Mouse (Mus musculus): ENCODE results near the gene Crtac1. TPM values are rescaled to one million over a fixed set of nuclear protein-coding genes. Genes with fewer than 3 reads are reported as not detected.
A peak's percentile ranks its signal among the peaks of the same experiment; 100 is the strongest.

Crtac1 gene
- polyA plus RNA-seq, 1 experiment from 2014 or later: 8.8 TPM

DNA sequence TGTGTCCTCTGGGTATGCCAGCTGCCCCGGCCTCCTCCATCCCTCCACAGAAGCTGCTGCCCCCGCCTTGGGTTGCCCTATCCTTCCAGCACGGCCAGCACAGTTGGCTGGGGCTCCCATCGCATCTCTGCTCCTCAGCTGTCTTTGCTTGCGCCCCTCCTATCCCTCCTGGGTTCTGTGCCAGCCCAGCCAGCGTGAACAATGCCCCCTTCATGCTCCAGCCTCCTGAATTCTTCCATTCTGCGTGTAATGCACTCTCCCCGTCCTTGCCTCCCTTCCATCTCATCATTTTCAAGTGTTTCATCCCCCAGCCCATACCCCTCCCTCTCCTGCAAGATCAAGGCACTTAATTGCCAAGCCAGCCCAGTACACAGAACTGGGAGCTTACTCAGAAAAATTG is 114.6 kb downstream of the Crtac1 start:
- no peaks in the 10 kb centered on the region for H3K36me3 ChIP-seq (replicated peaks)
- DNase-seq (ENCODE audit: low spot score): no peak
- no peaks in the 10 kb centered on the region for H3K9me3 ChIP-seq
- H3K27ac ChIP-seq (replicated peaks): no peak overlapping the region
- WGBS: 68% methylated on average over 8 of the region's 8 CpGs
- peaks cover 26% of the 10 kb centered on the region for H3K4me1 ChIP-seq
- no peak overlapping the region for H3K4me3 ChIP-seq
- peaks cover 21% of the 10 kb centered on the region for H3K27me3 ChIP-seq (replicated peaks; ENCODE audit: low read depth, poor library complexity, severe bottlenecking)

- no peaks in the 10 kb centered on the region for H3K9me3 ChIP-seq
- H3K4me3 ChIP-seq: no peak overlapping the region
- no peak overlapping the region for H3K27ac ChIP-seq (replicated peaks)
- H3K36me3 ChIP-seq (replicated peaks): no peaks in the 10 kb centered on the region
- DNase-seq (ENCODE audit: low spot score): no peak
- H3K4me1 ChIP-seq: peaks cover 30% of the 10 kb centered on the region
- WGBS: 87% methylated on average over 2 of the region's 2 CpGs
- peaks cover 21% of the 10 kb centered on the region for H3K27me3 ChIP-seq (replicated peaks; ENCODE audit: low read depth, poor library complexity, severe bottlenecking)
Observed at GRCm38 (mm10) chr19:42316525-42316924, 115.1 kb downstream of the Crtac1 start.

GRCm38 (mm10) chr19:42315914-42316313 is 115.7 kb downstream of the Crtac1 start:
- Histone ChIP-seq H3K4me1 (peaks cover 30% of the 10 kb centered on the region), H3K9me3 (no peaks in the 10 kb centered on the region), H3K27me3 (replicated peaks; ENCODE audit: low read depth, poor library complexity, severe bottlenecking) (peaks cover 28% of the 10 kb centered on the region), H3K36me3 (replicated peaks) (no peaks in the 10 kb centered on the region), H3K4me3 (no peak overlapping the region), H3K27ac (replicated peaks) (no peak overlapping the region)
- peak; percentile 84 for DNase-seq (ENCODE audit: low spot score)
- 0% methylated on average over 1 of the region's 1 CpGs for WGBS

DNA sequence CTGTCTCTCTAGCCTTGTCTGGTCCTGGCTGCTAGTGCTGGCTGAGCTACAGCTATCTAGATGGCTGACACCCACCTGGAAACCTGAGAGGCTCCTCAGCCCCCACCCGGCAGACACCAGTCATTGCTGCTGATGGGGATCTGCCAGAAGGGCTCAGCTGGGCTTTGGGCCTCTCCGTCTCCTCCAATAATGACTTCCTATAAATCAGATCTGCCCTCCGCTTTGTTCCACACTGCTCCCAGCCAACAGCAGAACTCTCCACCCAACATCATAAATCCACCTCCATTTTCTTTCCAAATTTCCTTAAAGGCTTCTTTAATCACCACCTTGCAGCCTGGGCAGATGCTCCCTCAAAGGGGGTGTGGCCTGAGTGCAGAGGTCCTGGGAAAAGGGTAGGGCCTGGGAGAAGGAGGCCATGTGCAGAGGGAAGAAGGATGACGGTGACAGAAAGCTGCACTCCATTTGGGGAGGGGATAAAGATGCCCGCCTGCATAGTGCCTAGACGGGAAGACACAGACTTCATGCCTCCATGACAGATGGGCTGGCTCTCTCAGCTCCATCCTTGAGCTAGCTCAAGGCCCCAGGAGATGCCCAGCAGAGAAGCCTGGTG is 116.4 kb downstream of the Crtac1 start:
- H3K4me3 ChIP-seq: no peak overlapping the region
- no peak overlapping the region for H3K27ac ChIP-seq (replicated peaks)
- WGBS: 78% methylated on average over 6 of the region's 6 CpGs
- peaks cover 30% of the 10 kb centered on the region for H3K4me1 ChIP-seq
- no peaks in the 10 kb centered on the region for H3K9me3 ChIP-seq
- no peak for DNase-seq (ENCODE audit: low spot score)
- H3K27me3 ChIP-seq (replicated peaks; ENCODE audit: low read depth, poor library complexity, severe bottlenecking): peaks cover 34% of the 10 kb centered on the region
- H3K36me3 ChIP-seq (replicated peaks): no peaks in the 10 kb centered on the region

DNA sequence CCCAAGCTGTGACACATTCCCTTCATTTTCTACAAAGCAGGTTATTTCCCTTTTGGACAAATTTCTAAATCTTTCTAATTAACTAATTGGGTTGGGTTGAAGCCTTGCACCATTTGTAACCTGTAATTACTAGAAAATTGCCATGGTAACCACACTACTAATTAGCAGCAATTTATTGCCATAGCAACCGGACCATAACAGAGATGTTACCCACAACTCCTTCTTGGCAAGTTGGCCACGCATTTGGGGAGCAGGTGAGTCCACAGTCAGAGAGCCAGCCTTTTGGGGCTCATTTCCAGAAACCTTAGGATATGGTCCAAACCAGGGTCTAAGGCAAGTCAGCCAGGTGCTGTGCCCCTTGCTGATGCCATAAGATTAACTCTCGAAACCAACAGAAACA is 119.4 kb downstream of the Crtac1 start:
- DNase-seq (ENCODE audit: low spot score): no peak
- 77% methylated on average over 3 of the region's 3 CpGs for WGBS
- Histone ChIP-seq H3K4me1 (peaks cover 34% of the 10 kb centered on the region), H3K27ac (replicated peaks) (no peak overlapping the region), H3K4me3 (no peak overlapping the region), H3K36me3 (replicated peaks) (no peaks in the 10 kb centered on the region), H3K9me3 (no peaks in the 10 kb centered on the region), H3K27me3 (replicated peaks; ENCODE audit: low read depth, poor library complexity, severe bottlenecking) (peaks cover 27% of the 10 kb centered on the region)

- no peak for DNase-seq (ENCODE audit: low spot score)
- WGBS: 46% methylated on average over 2 of the region's 2 CpGs
- Histone ChIP-seq H3K4me3 (no peak overlapping the region), H3K9me3 (no peaks in the 10 kb centered on the region), H3K4me1 (peaks cover 34% of the 10 kb centered on the region), H3K27ac (replicated peaks) (no peak overlapping the region), H3K27me3 (replicated peaks; ENCODE audit: low read depth, poor library complexity, severe bottlenecking) (peaks cover 20% of the 10 kb centered on the region), H3K36me3 (replicated peaks) (no peaks in the 10 kb centered on the region)
Observed at GRCm38 (mm10) chr19:42311332-42311731, 120.3 kb downstream of the Crtac1 start.

GRCm38 (mm10) chr19:42308931-42309330 is 122.7 kb downstream of the Crtac1 start:
- no peak for DNase-seq (ENCODE audit: low spot score)
- no peaks in the 10 kb centered on the region for H3K9me3 ChIP-seq
- H3K27me3 ChIP-seq (replicated peaks; ENCODE audit: low read depth, poor library complexity, severe bottlenecking): peaks cover 20% of the 10 kb centered on the region
- H3K36me3 ChIP-seq (replicated peaks): no peaks in the 10 kb centered on the region
- 88% methylated on average over 12 of the region's 12 CpGs for WGBS
- H3K4me3 ChIP-seq: no peak overlapping the region
- H3K4me1 ChIP-seq: peaks cover 29% of the 10 kb centered on the region
- no peak overlapping the region for H3K27ac ChIP-seq (replicated peaks)

- Histone ChIP-seq H3K27me3 (replicated peaks; ENCODE audit: low read depth, poor library complexity, severe bottlenecking) (peaks cover 20% of the 10 kb centered on the region), H3K9me3 (no peaks in the 10 kb centered on the region)
Observed at GRCm38 (mm10) chr19:42307019-42307418, 124.6 kb downstream of the Crtac1 start.

GRCm38 (mm10) chr19:42306202-42306601 is 125.4 kb downstream of the Crtac1 start:
- Histone ChIP-seq H3K9me3 (no peaks in the 10 kb centered on the region), H3K27me3 (replicated peaks; ENCODE audit: low read depth, poor library complexity, severe bottlenecking) (peaks cover 17% of the 10 kb centered on the region), H3K4me1 (peaks cover 20% of the 10 kb centered on the region), H3K36me3 (replicated peaks) (no peaks in the 10 kb centered on the region), H3K27ac (replicated peaks) (no peak overlapping the region), H3K4me3 (no peak overlapping the region)
- WGBS: 60% methylated on average over 7 of the region's 7 CpGs
- no peak for DNase-seq (ENCODE audit: low spot score)

More at GRCm38 (mm10) chr19:42307019-42307418, 124.6 kb downstream of the Crtac1 start:
- WGBS: 9% methylated on average over 8 of the region's 8 CpGs
- Histone ChIP-seq H3K36me3 (replicated peaks) (no peaks in the 10 kb centered on the region), H3K27ac (replicated peaks) (0 out of 2 replicates have a peak overlapping the region, but pooled peaks have one; percentile 24), H3K4me1 (peaks cover 24% of the 10 kb centered on the region), H3K4me3 (peak overlapping the region; percentile 11; the same call in 1 of the 2 replicates)
- DNase-seq (ENCODE audit: low spot score): peak; percentile 66

- 74% methylated on average over 8 of the region's 8 CpGs for WGBS
- Histone ChIP-seq H3K4me1 (peaks cover 21% of the 10 kb centered on the region), H3K4me3 (no peak overlapping the region), H3K27me3 (replicated peaks; ENCODE audit: low read depth, poor library complexity, severe bottlenecking) (peaks cover 12% of the 10 kb centered on the region), H3K9me3 (no peaks in the 10 kb centered on the region), H3K27ac (replicated peaks) (no peak overlapping the region), H3K36me3 (replicated peaks) (no peaks in the 10 kb centered on the region)
- DNase-seq (ENCODE audit: low spot score): no peak
Observed at GRCm38 (mm10) chr19:42305746-42306145, 125.8 kb downstream of the Crtac1 start.

GRCm38 (mm10) chr19:42304506-42304905 is 127.1 kb downstream of the Crtac1 start:
- Histone ChIP-seq H3K4me3 (no peak overlapping the region), H3K9me3 (no peaks in the 10 kb centered on the region), H3K36me3 (replicated peaks) (no peaks in the 10 kb centered on the region), H3K27ac (replicated peaks) (no peak overlapping the region), H3K27me3 (replicated peaks; ENCODE audit: low read depth, poor library complexity, severe bottlenecking) (0 out of 2 replicates have a peak, but pooled peaks cover 4% of the 10 kb centered on the region), H3K4me1 (peaks cover 24% of the 10 kb centered on the region)
- 92% methylated on average over 13 of the region's 13 CpGs for WGBS
- no peak for DNase-seq (ENCODE audit: low spot score)

GRCm38 (mm10) chr19:42303210-42303813 is 128.3 kb downstream of the Crtac1 start:
- Histone ChIP-seq H3K4me3 (no peak overlapping the region), H3K27ac (replicated peaks) (0 out of 2 replicates have a peak overlapping the region, but pooled peaks have one; percentile 14), H3K36me3 (replicated peaks) (no peaks in the 10 kb centered on the region), H3K27me3 (replicated peaks; ENCODE audit: low read depth, poor library complexity, severe bottlenecking) (no peaks in the 10 kb centered on the region), H3K9me3 (no peaks in the 10 kb centered on the region), H3K4me1 (peaks cover 31% of the 10 kb centered on the region)
- no peak for DNase-seq (ENCODE audit: low spot score)
- 70% methylated on average over 12 of the region's 12 CpGs for WGBS

DNA sequence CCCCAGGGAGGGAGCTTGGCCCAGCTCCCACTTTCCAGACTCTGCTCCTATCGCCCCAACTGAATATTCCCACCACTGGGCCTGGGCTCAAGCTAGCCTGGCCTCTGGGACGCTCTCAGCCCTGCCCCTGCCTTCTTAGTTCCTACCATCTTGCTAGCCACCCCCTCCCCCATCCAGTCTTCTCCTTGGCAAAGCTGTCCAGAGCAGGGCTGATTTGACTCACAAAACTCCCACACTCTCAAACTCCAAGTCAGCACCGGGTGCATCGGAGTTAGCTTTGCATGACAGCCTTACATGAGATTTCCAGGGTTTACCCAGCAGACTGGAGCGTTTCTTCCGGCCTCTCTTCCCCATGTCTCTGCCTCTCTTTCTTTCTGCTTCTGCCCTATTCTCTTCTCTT is 138.4 kb downstream of the Crtac1 start:
- H3K36me3 ChIP-seq (replicated peaks): no peaks in the 10 kb centered on the region
- no peak overlapping the region for H3K4me3 ChIP-seq
- no peaks in the 10 kb centered on the region for H3K27me3 ChIP-seq (replicated peaks; ENCODE audit: low read depth, poor library complexity, severe bottlenecking)
- WGBS: 77% methylated on average over 6 of the region's 6 CpGs
- no peak for DNase-seq (ENCODE audit: low spot score)
- no peaks in the 10 kb centered on the region for H3K9me3 ChIP-seq
- peaks cover 35% of the 10 kb centered on the region for H3K4me1 ChIP-seq
- peak overlapping the region; percentile 19 for H3K27ac ChIP-seq (replicated peaks)

Measured in embryonic facial prominence, embryonic 10.5 days (tissue).